Mouse (Mus musculus): ENCODE results near the gene Olfr1513.
"Not testable (repeated sequence)": the region's sequence is repeated elsewhere in the genome, so short reads cannot be mapped to it uniquely, and the experiment has no call there.

Gene Olfr1513

GRCm38 (mm10) chr14:52356308-52356707, at the start of gene Olfr1513:
Olfr1513 (minus strand) TSS chr14:52356408.
- DNase-seq, result no peak

DNA sequence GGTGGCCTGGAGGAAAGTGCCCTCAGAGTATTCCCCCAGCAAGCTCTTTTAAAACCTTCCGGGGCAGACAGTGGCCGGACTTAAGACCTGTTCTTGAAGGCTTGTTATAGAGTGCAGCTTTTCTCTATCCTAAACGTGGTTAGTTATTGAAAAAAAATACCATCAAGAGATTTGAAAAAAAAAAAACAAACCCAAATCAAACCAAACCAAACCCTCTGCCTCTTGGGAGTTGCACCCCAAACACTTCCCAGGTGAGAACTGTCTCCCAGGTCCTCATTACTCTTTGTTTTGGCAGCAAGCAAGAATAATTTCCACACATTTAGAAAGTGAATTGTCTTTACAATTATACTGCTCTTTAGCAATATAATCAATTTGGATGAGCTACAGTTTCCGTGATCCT, 41.1 kb upstream of the Olfr1513 start, which contains the start of gene Olfr1511:
Olfr1511 (minus strand) TSS at position 101 of the 400 bp plus-strand sequence.
- DNase-seq, result no peak

GRCm38 (mm10) chr14:52390084-52390848, 34.1 kb upstream of the Olfr1513 start:
- DNase-seq, result not testable (repeated sequence)

DNA sequence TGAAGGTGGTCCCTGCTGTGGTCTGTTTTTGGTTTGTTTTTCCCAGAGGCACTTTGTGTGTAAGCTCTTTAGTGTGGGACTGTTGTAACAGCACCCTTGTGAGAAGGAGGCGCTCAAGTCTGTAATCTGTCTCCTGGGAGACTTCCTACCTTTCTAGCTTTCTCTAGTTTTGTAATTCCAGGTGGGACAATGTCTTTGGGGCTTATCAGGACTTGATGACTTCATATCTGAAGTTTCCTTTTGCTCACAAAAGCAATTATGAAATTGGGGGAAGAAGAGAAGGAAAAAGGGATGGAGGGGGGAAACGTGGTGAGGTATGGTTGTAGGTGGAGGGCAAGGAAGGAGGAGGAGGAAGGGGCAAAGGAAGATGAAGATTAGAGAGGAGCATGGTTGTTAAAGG, 22.9 kb upstream of the Olfr1513 start, which contains the start of gene Olfr1512:
Olfr1512 (minus strand) TSS at position 101 of the 400 bp plus-strand sequence.
- DNase-seq, result no peak

GRCm38 (mm10) chr14:52368741-52369140, 12.5 kb upstream of the Olfr1513 start:
- DNase-seq, result no peak

DNA sequence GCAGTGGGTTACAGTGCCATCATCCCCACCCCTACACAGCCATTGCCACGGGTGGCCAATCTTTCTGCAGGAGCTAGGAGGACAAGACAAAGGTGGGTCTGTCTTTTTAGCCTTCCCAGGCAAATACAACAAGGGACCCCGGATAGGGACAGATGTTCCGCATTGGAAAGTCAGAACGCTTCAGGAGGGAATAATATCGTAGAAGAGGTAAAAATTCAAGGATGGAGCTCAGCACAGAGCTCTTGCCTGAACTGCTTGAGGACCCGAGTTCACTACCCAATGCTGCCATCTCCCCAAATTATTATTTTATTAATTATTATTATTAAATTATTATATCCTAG, 16.7 kb downstream of the Olfr1513 start:
- no peak for DNase-seq

DNA sequence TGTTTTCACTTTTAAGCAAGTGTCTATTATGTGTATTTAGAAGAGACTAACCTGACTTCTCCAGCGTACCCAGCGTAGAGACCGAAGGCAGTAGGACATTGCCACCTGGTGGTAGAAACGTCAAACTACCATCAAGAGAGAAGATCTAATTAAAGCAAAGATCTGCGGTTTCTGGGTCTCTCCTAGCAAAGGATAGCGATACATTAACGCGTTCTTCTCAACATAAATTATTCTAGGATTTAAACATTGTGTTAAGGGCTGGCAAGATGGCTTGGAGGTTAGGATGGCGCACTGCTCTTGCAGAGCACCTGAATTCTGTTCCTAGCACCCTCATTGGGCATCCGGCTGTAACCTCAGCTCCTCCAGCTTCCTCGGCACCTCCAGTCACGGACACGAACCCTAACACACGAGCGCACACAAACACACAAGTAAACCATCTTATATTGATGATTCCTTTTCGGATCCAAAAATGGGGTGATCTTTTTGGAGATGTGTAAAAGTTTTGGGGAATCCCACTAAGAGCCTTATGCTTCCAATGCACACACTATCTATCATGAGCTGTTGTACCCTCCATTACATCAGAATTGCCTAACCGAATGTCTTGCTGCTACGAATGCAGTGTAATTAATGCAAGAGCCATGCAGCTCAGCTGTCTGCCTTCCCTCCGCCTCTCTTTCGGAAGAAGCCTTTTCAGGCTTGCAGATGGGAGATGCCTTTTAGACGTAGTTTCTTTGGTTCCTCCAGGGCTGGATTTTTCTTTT, 17.3 kb downstream of the Olfr1513 start:
- DNase-seq, result peak; percentile 25

DNA sequence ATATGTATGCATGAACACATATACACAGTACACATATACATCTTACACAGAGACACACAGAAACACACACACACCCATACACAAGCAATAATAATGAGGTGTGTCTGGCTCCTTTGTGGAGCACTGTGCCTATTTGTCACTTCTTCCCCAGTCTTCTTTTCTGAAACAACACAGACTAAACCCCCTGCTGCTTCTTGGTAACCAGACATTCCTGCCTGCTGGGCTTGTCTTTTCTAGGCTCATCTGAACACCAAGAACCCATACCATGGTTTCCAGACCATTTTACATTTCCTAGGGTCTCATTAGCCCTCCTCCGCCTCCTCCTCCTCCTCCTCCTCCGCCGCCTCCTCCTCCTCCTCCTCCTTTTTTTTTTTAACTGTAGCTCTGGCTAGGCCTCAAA, 24.0 kb downstream of the Olfr1513 start:
- no peak for DNase-seq

GRCm38 (mm10) chr14:52331069-52331750, 25.0 kb downstream of the Olfr1513 start:
- no peak for DNase-seq

DNA sequence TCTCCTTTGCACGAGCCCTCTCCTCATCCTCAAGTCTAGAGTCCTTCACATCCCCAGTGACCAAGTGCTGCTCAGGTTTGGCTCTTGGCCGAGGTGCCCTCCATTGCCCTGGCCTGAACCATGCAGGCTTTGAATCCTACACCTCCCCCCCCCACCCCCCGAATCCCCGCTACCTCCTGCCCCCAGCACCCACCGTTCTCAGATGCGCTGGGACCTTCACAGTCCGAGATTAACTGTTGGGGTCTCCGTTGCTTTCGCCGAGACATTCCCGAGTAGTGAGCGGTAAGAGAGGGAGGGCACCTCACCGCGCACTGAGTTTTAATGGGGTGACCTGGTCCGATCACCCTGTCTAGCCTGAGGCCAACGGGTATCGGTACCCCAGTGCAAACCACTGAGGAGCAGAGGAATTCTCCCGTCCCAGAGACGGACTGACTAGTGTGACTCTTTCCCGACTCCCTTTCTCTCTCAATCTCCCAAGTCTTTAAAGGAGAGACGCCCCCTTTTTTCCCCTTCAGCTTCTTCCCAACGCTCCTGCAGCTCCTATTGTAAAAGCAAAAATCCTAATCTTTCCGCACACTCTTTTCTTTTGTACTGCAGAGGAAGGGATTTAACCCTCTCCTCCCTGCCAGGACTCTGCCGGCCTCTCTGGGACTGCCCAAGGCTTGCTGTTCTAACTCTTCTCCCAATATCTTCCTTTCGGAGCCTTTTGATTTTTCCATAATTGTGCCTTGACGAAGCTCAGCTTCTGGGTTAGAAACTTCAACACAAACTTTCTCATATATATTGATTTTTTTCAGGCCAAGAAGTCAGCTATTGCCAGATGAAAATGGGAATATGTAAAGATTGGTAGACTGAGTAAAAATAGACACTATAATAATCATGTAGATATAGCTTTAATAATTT, 28.0 kb downstream of the Olfr1513 start, which contains the start of gene Sall2:
Sall2 (minus strand) TSS at position 853 of the 903 bp plus-strand sequence.
- no peak for DNase-seq

GRCm38 (mm10) chr14:52327375-52327901, 28.8 kb downstream of the Olfr1513 start:
- no peak for DNase-seq

DNA sequence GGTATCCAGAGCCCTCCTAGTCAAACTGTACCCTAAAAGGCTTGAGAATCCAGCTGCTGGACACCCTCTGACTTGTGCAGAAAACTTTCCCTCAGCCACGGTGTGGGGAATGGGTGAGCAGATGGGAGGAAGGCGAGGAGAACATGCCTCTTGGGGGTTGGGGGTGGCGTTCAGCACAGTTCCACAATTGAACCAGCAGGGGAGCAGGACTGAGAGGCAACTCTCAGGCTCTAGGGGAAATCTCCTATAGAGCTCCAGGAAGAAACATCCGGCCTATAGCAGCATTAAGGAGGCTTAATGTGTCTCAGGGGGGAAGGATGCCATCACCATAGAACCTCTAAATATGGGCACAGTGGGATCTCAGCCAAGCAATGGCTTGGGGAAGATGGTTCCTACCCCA, 30.3 kb downstream of the Olfr1513 start:
- DNase-seq, result no peak

DNA sequence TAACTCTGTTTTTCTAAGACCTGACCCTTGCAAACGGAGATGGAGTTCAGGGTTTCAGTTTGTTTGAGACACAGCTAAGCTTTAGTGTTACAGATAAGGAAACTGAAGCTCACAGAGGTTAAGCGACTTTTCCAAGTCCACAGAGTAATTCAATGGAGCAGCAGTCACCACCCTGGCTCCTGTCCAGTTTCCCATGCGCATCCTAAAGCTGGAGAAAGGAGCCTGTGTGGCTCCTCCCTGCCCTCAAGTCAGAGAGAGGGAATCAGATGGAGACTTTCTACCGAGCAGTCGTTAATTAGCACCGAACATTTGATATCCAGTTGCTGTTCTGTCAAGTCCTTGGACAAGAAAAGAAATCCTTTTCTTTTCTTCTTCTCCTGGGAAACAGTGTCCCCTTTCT, 36.8 kb downstream of the Olfr1513 start:
- DNase-seq, result no peak

DNA sequence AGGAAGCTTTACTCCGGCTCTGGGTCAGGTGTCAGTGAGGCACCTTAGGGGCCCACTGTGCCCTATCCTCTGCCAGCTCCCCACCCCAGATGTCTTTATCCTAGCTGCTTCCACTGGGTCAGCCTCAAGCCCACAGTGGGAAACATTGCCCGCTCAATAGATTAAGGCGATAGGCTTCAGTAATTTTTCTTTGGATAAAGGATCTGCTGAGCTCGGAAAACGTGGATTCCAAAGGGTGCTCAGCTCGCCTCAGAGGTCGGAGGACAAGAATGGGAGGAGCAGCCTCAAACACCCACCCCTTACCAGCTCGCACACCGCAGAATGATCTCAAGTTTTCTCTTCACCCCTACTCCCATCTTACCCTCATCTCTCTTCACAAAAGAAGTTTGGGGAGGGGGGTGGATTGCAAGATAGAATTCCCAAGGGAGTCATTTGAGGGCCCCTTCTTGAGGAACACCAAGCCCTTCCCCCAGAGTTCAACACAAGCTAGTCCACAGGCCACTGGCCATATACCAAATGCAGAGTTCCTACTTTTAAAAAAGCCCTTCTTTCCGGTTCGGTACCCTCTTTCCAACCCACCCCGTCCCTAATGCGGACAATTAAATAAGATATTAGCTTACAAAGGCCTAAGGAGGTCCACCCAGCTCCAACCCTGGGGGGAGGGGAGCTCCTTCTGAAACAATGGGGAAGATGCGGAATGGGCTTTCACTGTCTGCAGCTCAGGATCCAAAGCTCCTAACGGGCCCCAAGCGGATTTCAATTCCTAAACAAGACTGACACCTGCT, 39.6 kb downstream of the Olfr1513 start:
- DNase-seq, result peak; percentile 71

DNA sequence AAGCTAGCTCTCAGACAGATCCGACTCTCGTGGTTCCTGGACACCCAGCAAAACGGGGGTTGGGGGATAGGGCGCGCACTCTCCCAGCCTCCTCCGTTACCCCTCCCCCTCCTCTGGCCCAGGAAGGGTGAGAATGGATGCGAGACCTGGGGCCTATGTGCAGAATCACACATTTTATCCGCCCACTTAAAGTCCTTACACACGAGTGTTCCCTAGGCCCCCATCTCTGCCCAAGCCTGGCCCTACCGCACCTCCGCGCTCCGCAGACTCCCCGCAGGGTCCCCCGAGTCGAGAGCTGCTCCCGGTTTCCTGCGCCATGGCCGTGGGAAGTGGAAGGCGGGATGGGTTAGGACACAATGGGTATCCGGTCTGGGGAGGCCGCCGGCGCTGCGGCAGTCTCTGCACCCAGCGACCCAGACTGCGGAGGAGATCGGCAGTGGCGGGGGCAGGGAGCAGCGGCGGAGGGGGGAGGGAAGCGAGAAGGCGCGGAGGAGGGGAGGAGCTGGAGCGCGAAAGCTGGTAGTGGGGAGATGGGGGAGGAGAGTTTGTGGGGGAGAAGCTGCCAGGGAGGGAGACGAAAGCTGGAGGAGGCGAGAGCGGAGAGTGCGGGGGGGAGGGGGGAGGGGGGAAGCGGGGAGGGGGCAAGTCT, 40.3 kb downstream of the Olfr1513 start:
- DNase-seq, result peak; percentile 50

- DNase-seq, result no peak
Measured at GRCm38 (mm10) chr14:52315283-52315780, 40.9 kb downstream of the Olfr1513 start.

GRCm38 (mm10) chr14:52314808-52315150, 41.4 kb downstream of the Olfr1513 start:
- DNase-seq, result no peak

GRCm38 (mm10) chr14:52313931-52314807, 42.0 kb downstream of the Olfr1513 start:
- DNase-seq, result no peak

DNA sequence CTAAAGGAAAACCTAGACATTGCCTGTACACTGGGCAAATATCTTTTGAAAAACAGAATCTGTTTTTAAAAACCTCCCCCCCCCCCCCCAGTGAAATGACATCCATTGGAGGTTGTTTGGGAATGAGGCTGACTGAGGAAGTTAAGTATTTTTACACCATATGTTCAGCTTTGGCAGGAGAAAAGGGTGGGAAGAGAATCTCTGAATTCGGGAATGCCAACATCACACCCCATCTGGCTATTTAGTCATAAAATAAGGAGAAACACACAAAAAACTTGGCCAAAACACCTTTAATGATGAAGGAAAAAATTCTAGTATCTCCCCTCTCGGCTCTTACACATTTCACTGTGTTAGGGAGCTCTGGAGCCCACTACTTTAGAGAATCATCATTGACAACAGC, 45.3 kb downstream of the Olfr1513 start:
- no peak for DNase-seq

GRCm38 (mm10) chr14:52310343-52310742, 45.9 kb downstream of the Olfr1513 start:
- not testable (repeated sequence) for DNase-seq

Data from kidney, adult 11 months (tissue).